Comparison of ENCODE assay signal across 9 mouse cellular contexts in the genomic region with DNA sequence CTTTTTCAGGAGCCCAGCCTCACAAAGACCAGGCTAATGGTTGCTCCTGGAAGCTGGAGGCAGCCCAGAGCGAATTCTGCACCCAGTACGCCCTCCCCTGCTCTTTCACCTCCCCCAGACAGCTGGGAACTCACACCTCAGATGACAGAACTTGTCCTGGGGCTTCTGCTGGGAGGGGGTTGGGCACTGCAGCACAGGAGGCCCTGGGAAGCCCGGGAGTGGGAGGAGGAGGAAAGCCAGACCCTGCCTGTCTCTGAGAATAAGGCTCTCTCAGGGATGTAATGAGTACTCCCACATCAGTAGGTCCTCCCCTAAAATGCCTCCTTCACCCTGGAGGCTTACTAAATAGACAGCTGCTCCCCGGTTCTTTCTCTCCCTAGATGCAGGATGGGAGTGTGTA. TPM values are rescaled to one million over a fixed set of nuclear protein-coding genes. Genes with fewer than 3 reads are reported as not detected.
A peak's percentile ranks its signal among the peaks of the same experiment; 100 is the strongest.
DNase-seq lines count a peak whose midpoint lies in the region; ATAC-seq and TF ChIP-seq lines count a peak whose summit lies in the region.
"Had no signal": no experiment of that assay in that cellular context is flagged by ENCODE, and none has a peak within 500 bp of the region (broad histone marks: within the 10 kb centered on the region; RNA-seq: fewer than 3 reads in every experiment).

No protein-coding gene starts in this region.

- TF ChIP-seq EP300 in lung, postnatal 0 days (IDR thresholded peaks at IDR 0.05), result no peak

- H3K4me3 ChIP-seq in liver, embryonic 12.5 days, result no peak overlapping the region
- H3K4me3 ChIP-seq in liver, embryonic 11.5 days (ENCODE audit: low read depth, low read length), result no peak overlapping the region
- no peak overlapping the region for H3K4me3 ChIP-seq in embryonic facial prominence, embryonic 15.5 days (replicated peaks)
- no peak overlapping the region for H3K4me3 ChIP-seq in neural tube, embryonic 14.5 days (ENCODE audit: low read depth, low read length)
- H3K4me3 ChIP-seq in lung, postnatal 0 days (ENCODE audit: low read depth, low read length), result no peak overlapping the region
- H3K4me3 ChIP-seq: liver, embryonic 15.5 days had no signal

- 0 out of 2 replicates have a peak overlapping the region, but pooled peaks have one; percentile 33 for H3K27ac ChIP-seq in liver, embryonic 12.5 days
- H3K27ac ChIP-seq in liver, embryonic 11.5 days (ENCODE audit: low read depth, low read length), result no peak overlapping the region
- peak overlapping the region; percentile 93 for H3K27ac ChIP-seq in embryonic facial prominence, embryonic 15.5 days (replicated peaks)
- peak overlapping the region; percentile 95; the same call in 1 of the 2 replicates for H3K27ac ChIP-seq in neural tube, embryonic 14.5 days (ENCODE audit: low read depth, low read length)
- no peak overlapping the region for H3K27ac ChIP-seq in lung, postnatal 0 days (ENCODE audit: low read length)
- H3K27ac ChIP-seq: liver, embryonic 15.5 days had no signal

- DNase-seq in frontal cortex, postnatal 36 days (ENCODE audit: low spot score in 2 of 2), result no peak
- DNase-seq in liver, embryonic 11.5 days (ENCODE audit: low spot score), result no peak
- DNase-seq in urinary bladder, postnatal 25 days (ENCODE audit: low spot score), result no peak
- no peak for DNase-seq in lung, postnatal 0 days (ENCODE audit: low spot score)

- no peaks in the 10 kb centered on the region for H3K27me3 ChIP-seq in liver, embryonic 12.5 days (replicated peaks)
- no peaks in the 10 kb centered on the region for H3K27me3 ChIP-seq in liver, embryonic 11.5 days (replicated peaks; ENCODE audit: control insufficient read depth, insufficient read depth, low read length)
- no peaks in the 10 kb centered on the region for H3K27me3 ChIP-seq in embryonic facial prominence, embryonic 15.5 days
- H3K27me3 ChIP-seq in neural tube, embryonic 14.5 days (ENCODE audit: control insufficient read depth, insufficient read depth, low read length), result no peaks in the 10 kb centered on the region
- no peaks in the 10 kb centered on the region for H3K27me3 ChIP-seq in lung, postnatal 0 days (replicated peaks; ENCODE audit: insufficient read depth, low read length)

- TF ChIP-seq CTCF in lung, postnatal 0 days (IDR thresholded peaks at IDR 0.05), result no peak

- H3K9me3 ChIP-seq in liver, embryonic 12.5 days (replicated peaks), result no peaks in the 10 kb centered on the region
- no peaks in the 10 kb centered on the region for H3K9me3 ChIP-seq in liver, embryonic 11.5 days (ENCODE audit: control insufficient read depth, low read length)
- no peaks in the 10 kb centered on the region for H3K9me3 ChIP-seq in embryonic facial prominence, embryonic 15.5 days (replicated peaks)
- H3K9me3 ChIP-seq in neural tube, embryonic 14.5 days (ENCODE audit: control insufficient read depth, low read length), result no peaks in the 10 kb centered on the region
- H3K9me3 ChIP-seq in lung, postnatal 0 days (ENCODE audit: low read length), result no peaks in the 10 kb centered on the region
- H3K9me3 ChIP-seq: liver, embryonic 15.5 days had no signal

- WGBS in liver, embryonic 12.5 days (ENCODE audit: insufficient replicate concordance), result 49% methylated on average over 4 of the region's 4 CpGs
- WGBS in liver, embryonic 11.5 days, result 44% methylated on average over 4 of the region's 4 CpGs
- WGBS in embryonic facial prominence, embryonic 15.5 days, result 28% methylated on average over 4 of the region's 4 CpGs
- 32% methylated on average over 4 of the region's 4 CpGs for WGBS in neural tube, embryonic 14.5 days
- 35% methylated on average over 4 of the region's 4 CpGs for WGBS in lung, postnatal 0 days

- H3K36me3 ChIP-seq in liver, embryonic 12.5 days, result peaks cover 26% of the 10 kb centered on the region
- H3K36me3 ChIP-seq in liver, embryonic 11.5 days (ENCODE audit: control insufficient read depth, insufficient read depth, low read length), result peaks cover 10% of the 10 kb centered on the region
- peaks cover 24% of the 10 kb centered on the region for H3K36me3 ChIP-seq in embryonic facial prominence, embryonic 15.5 days
- H3K36me3 ChIP-seq in neural tube, embryonic 14.5 days (ENCODE audit: control insufficient read depth, insufficient read depth, low read length), result 0 out of 2 replicates have a peak, but pooled peaks cover 8% of the 10 kb centered on the region
- 0 out of 2 replicates have a peak, but pooled peaks cover 4% of the 10 kb centered on the region for H3K36me3 ChIP-seq in lung, postnatal 0 days (ENCODE audit: insufficient read depth, low read length)

- no peak overlapping the region for H3K4me2 ChIP-seq in liver, embryonic 12.5 days
- H3K4me2 ChIP-seq in liver, embryonic 11.5 days, result no peak overlapping the region
- no peak overlapping the region for H3K4me2 ChIP-seq in embryonic facial prominence, embryonic 15.5 days (replicated peaks)
- no peak overlapping the region for H3K4me2 ChIP-seq in neural tube, embryonic 14.5 days (ENCODE audit: low read depth, low read length)
- H3K4me2 ChIP-seq in lung, postnatal 0 days (replicated peaks; ENCODE audit: low read depth, low read length), result no peak overlapping the region

- H3K4me1 ChIP-seq in liver, embryonic 12.5 days, result peaks cover 49% of the 10 kb centered on the region
- H3K4me1 ChIP-seq in liver, embryonic 11.5 days (replicated peaks; ENCODE audit: control insufficient read depth, insufficient read depth, low read length), result peaks cover 20% of the 10 kb centered on the region
- peaks cover 38% of the 10 kb centered on the region for H3K4me1 ChIP-seq in embryonic facial prominence, embryonic 15.5 days
- H3K4me1 ChIP-seq in neural tube, embryonic 14.5 days (ENCODE audit: control insufficient read depth, insufficient read depth, low read length), result peaks cover 20% of the 10 kb centered on the region
- H3K4me1 ChIP-seq in lung, postnatal 0 days (ENCODE audit: insufficient read depth, low read depth, low read length), result peaks cover 10% of the 10 kb centered on the region

- peak; percentile 32; the same call in 1 of the 2 replicates for ATAC-seq in frontal cortex, adult (ENCODE audit: low TSS enrichment)
- no peak for ATAC-seq in liver, embryonic 12.5 days
- ATAC-seq in liver, embryonic 11.5 days (replicated peaks; ENCODE audit: low FRiP score), result no peak
- ATAC-seq in embryonic facial prominence, embryonic 15.5 days (ENCODE audit: insufficient number of reproducible peaks, low FRiP score, low TSS enrichment, low read depth), result no peak; the same call in 1 of the 2 replicates
- no peak for ATAC-seq in neural tube, embryonic 14.5 days (ENCODE audit: low read depth)
- ATAC-seq in lung, postnatal 0 days, result no peak

- peak overlapping the region; percentile 10; the same call in 1 of the 2 replicates for H3K9ac ChIP-seq in liver, embryonic 12.5 days
- no peak overlapping the region for H3K9ac ChIP-seq in liver, embryonic 11.5 days (ENCODE audit: low read depth, low read length)
- no peak overlapping the region for H3K9ac ChIP-seq in embryonic facial prominence, embryonic 15.5 days
- no peak overlapping the region for H3K9ac ChIP-seq in neural tube, embryonic 14.5 days (replicated peaks; ENCODE audit: low read depth, low read length)
- H3K9ac ChIP-seq in lung, postnatal 0 days (replicated peaks; ENCODE audit: low read depth), result no peak overlapping the region
- H3K9ac ChIP-seq: liver, embryonic 15.5 days had no signal

RNA-seq across cellular contexts. Expression of a gene that starts 1.2 kb away (rescaled TPM):
- 26.3 and 27.5 TPM in 2 replicates for polyA plus RNA-seq in liver, embryonic 12.5 days (2016; fragmentation: Nextera tagmentation; extraction: Ambion mirVana)
- polyA plus RNA-seq in liver, embryonic 11.5 days (2014; fragmentation: Nextera tagmentation; extraction: Ambion mirVana), result 47.2 and 56.0 TPM in 2 replicates
- 111 and 149 TPM in 2 replicates for polyA plus RNA-seq in embryonic facial prominence, embryonic 15.5 days (2015; fragmentation: Nextera tagmentation; extraction: Ambion mirVana)
- polyA plus RNA-seq in neural tube, embryonic 14.5 days (2014; fragmentation: Nextera tagmentation; extraction: Ambion mirVana), result 337 and 385 TPM in 2 replicates
- polyA plus RNA-seq in lung, postnatal 0 days (2015; fragmentation: Nextera tagmentation; extraction: Ambion mirVana), result 45.0 and 50.6 TPM in 2 replicates

RNA-seq across cellular contexts. Expression of a gene that starts 7.9 kb away (rescaled TPM):
- 2.5 and 4.0 TPM in 2 replicates for polyA plus RNA-seq in liver, embryonic 12.5 days (2016; fragmentation: Nextera tagmentation; extraction: Ambion mirVana)
- 6.2 and 6.6 TPM in 2 replicates for polyA plus RNA-seq in liver, embryonic 11.5 days (2014; fragmentation: Nextera tagmentation; extraction: Ambion mirVana)
- polyA plus RNA-seq in embryonic facial prominence, embryonic 15.5 days (2015; fragmentation: Nextera tagmentation; extraction: Ambion mirVana), result 29.6 and 34.4 TPM in 2 replicates
- 6.5 and 9.4 TPM in 2 replicates for polyA plus RNA-seq in neural tube, embryonic 14.5 days (2014; fragmentation: Nextera tagmentation; extraction: Ambion mirVana)
- 16.6 and 30.0 TPM in 2 replicates for polyA plus RNA-seq in lung, postnatal 0 days (2015; fragmentation: Nextera tagmentation; extraction: Ambion mirVana)

RNA-seq across cellular contexts. Expression of a gene that starts 16.5 kb away (rescaled TPM):
- polyA plus RNA-seq in liver, embryonic 12.5 days (2016; fragmentation: Nextera tagmentation; extraction: Ambion mirVana), result 32.0 and 34.8 TPM in 2 replicates
- 39.1 and 43.5 TPM in 2 replicates for polyA plus RNA-seq in liver, embryonic 11.5 days (2014; fragmentation: Nextera tagmentation; extraction: Ambion mirVana)
- 102 and 137 TPM in 2 replicates for polyA plus RNA-seq in embryonic facial prominence, embryonic 15.5 days (2015; fragmentation: Nextera tagmentation; extraction: Ambion mirVana)
- polyA plus RNA-seq in neural tube, embryonic 14.5 days (2014; fragmentation: Nextera tagmentation; extraction: Ambion mirVana), result 24.7 and 27.7 TPM in 2 replicates
- 62.9 and 70.0 TPM in 2 replicates for polyA plus RNA-seq in lung, postnatal 0 days (2015; fragmentation: Nextera tagmentation; extraction: Ambion mirVana)

RNA-seq across cellular contexts. Expression of a gene that starts 27.6 kb away (rescaled TPM):
- polyA plus RNA-seq in liver, embryonic 12.5 days (2016; fragmentation: Nextera tagmentation; extraction: Ambion mirVana), result 5.3 and 6.1 TPM in 2 replicates
- 5.9 and 6.6 TPM in 2 replicates for polyA plus RNA-seq in liver, embryonic 11.5 days (2014; fragmentation: Nextera tagmentation; extraction: Ambion mirVana)
- 14.9 and 15.7 TPM in 2 replicates for polyA plus RNA-seq in embryonic facial prominence, embryonic 15.5 days (2015; fragmentation: Nextera tagmentation; extraction: Ambion mirVana)
- 16.1 and 17.7 TPM in 2 replicates for polyA plus RNA-seq in neural tube, embryonic 14.5 days (2014; fragmentation: Nextera tagmentation; extraction: Ambion mirVana)
- polyA plus RNA-seq in lung, postnatal 0 days (2015; fragmentation: Nextera tagmentation; extraction: Ambion mirVana), result 20.1 and 21.9 TPM in 2 replicates

RNA-seq across cellular contexts. Expression of a gene that starts 33.1 kb away (rescaled TPM):
- 0.44 and 0.46 TPM in 2 replicates for polyA plus RNA-seq in liver, embryonic 12.5 days (2016; fragmentation: Nextera tagmentation; extraction: Ambion mirVana)
- 0.55 and 0.59 TPM in 2 replicates for polyA plus RNA-seq in liver, embryonic 11.5 days (2014; fragmentation: Nextera tagmentation; extraction: Ambion mirVana)
- polyA plus RNA-seq in embryonic facial prominence, embryonic 15.5 days (2015; fragmentation: Nextera tagmentation; extraction: Ambion mirVana), result 0.55 and 0.64 TPM in 2 replicates
- 0.43 and 0.52 TPM in 2 replicates for polyA plus RNA-seq in neural tube, embryonic 14.5 days (2014; fragmentation: Nextera tagmentation; extraction: Ambion mirVana)
- polyA plus RNA-seq in lung, postnatal 0 days (2015; fragmentation: Nextera tagmentation; extraction: Ambion mirVana), result 0.38 and 0.49 TPM in 2 replicates

Comparison
In these comparisons a context has a peak if more than half of its experiments do, and no peak if none do; other contexts are left out.
1. H3K27ac ChIP-seq: peak in liver, embryonic 12.5 days (single experiment), embryonic facial prominence, embryonic 15.5 days (single experiment) and neural tube, embryonic 14.5 days (single experiment); none in liver, embryonic 11.5 days (single experiment) and lung, postnatal 0 days (single experiment).